Mouse (Mus musculus) gastrocnemius, adult 2 months (tissue): ENCODE data around the gene Ank3. TPM values are rescaled to one million over a fixed set of nuclear protein-coding genes. Genes with fewer than 3 reads are reported as not detected.

Experiments used
- DNase-seq: peaks from one replicate; pipeline ENCODE4 v3.0.0; 2022
- H3K27ac ChIP-seq: fragments of 200-600 bp; 2 replicates; pipeline ENCODE4 v1.8.1; 2022; ENCODE audit warnings: mild to moderate bottlenecking
- H3K4me3 ChIP-seq: fragments of 200-600 bp; 2 replicates; pipeline ENCODE4 v1.8.1; 2022; ENCODE audit warnings: mild to moderate bottlenecking, moderate library complexity
- CTCF ChIP-seq: fragments of 200-600 bp; IDR thresholded peaks from 2 replicates; pipeline ENCODE4 v1.8.1; 2022; ENCODE audit warnings: antibody characterized with exemption, mild to moderate bottlenecking, moderate library complexity
- intact Hi-C: fragments of 180-260 bp; cut with DNase I; formaldehyde crosslinking; loops from one replicate; pipeline ENCODE4 v1.15.1; 2025
- total RNA-seq, 2 experiments: library from RNA; stranded (reverse); gene quantifications; 2 replicates each; pipeline ENCODE4 v1.2.3; 2021

Ank3 gene
- total RNA-seq, 2 experiments from 2014 or later, result 97.9 to 110 TPM

DNA sequence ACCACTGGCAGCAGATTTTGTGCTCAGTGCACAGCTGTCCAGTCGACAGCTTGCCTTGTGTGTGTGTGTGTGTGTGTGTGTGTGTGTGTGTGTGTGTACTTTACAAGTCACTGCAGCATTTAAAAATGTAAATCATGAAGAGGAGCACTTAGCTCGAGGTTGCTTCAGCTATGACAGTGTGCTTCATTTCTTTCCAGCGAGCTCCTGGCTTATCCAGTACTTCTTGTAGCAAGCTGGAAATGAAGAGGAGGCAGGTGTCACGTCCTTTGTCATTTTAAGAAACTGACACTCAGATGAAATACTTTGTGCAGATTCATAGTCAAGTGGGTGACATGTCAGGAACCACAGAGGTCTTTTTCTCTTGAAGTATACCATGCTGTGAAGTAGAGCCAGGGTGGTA is 66.3 kb downstream of the Ank3 start:
- no peak overlapping the region for H3K27ac ChIP-seq
- intact Hi-C loops, result no loop called here
- TF ChIP-seq CTCF, result no peak
- no peak for DNase-seq
- no peak overlapping the region for H3K4me3 ChIP-seq

DNA sequence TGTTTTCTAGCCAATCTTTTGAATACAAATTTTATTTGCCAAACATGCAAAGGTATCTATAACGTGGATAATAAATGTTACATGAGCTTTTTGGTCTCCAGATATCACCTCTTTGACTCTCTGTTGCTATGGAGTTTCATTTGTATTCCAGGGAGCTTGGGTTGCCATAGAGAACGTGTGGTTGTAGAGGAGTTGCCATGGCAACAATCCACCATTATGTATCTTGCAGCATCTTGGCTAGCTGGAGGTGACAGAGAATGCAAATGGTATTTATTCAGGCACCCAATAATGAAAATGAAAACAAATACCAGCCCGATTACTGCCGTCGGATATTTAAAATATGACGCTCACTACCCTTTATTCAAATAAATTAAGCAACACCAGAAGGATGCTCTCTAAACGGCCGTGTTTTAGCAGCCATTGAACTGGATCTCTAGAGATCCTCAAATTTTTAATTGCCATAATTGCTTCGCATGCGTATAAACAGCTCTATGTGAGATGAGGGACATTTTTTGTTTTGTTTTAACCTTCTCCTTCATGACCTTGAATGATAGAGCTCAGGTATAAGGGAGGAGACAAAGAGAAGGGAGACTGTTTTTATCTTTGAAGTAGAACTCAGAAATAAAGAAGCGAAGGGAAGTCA is 67.1 kb downstream of the Ank3 start:
- intact Hi-C loops, result no loop called here
- Histone ChIP-seq H3K27ac (no peak overlapping the region), H3K4me3 (no peak overlapping the region)
- no peak for TF ChIP-seq CTCF
- no peak for DNase-seq

DNA sequence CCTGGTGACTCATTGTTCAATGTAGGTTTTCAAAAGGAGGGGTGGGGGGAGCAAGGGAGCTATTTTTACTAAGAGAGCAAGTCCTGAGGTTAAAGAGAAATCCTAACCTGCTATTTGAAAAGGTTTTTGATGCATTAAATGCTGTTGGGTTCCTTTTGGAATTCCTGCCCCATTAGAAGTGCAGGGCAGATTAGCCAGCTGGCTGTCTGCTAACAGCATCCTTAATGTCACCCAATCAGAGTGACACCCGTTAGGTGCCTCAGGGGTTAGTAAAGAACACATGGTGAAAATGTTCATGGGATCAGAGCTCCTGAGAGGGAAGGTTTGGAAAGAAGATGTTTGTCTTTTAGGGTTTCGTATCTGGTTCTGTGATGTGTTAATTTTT is 67.6 kb downstream of the Ank3 start:
- no peak overlapping the region for H3K27ac ChIP-seq
- no peak for TF ChIP-seq CTCF
- H3K4me3 ChIP-seq, result no peak overlapping the region
- no peak for DNase-seq
- intact Hi-C loops, result no loop called here

DNA sequence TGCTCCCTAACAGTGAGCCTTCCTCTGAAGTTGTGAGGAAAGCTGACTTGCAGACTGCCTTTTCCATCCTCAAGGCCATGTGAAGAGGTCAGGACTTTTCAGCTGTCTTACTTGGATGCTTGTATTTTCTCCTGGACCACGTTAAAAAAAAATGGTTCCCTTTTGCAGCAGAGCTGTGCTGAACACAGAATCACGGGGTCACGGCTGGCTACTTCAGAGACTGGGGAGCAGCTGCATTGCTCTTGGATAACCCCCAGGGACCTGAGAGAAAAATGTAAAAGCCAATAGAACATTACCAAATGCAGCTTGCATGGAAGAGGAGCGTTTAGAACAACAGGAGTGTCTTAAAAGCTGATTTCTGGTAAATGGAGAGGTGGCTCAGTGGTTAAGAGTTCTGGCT is 68.0 kb downstream of the Ank3 start:
- Histone ChIP-seq H3K27ac (no peak overlapping the region), H3K4me3 (no peak overlapping the region)
- no peak for TF ChIP-seq CTCF
- intact Hi-C loops, result no loop called here
- peak; percentile 25 for DNase-seq

DNA sequence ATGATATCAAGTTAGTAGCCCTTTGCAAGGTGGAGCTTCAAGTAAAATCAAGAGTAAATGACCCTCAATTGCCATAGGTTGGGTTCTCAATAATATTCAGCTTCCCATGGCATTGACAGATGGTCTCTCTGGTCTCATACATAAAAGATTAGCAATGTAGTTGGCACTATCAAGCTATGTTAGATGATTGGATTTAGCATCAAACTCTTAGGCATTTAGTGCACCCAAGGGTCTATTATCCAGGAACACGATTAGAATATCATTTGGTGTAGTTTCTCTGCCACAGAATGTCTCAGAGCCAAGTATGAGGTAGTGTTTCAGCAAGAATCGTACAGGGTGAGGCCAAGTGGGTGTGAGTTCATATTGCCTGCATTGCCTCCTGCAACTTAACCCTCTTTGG is 68.6 kb downstream of the Ank3 start:
- Histone ChIP-seq H3K4me3 (no peak overlapping the region), H3K27ac (no peak overlapping the region)
- intact Hi-C loops, result no loop called here
- no peak for TF ChIP-seq CTCF
- no peak for DNase-seq

DNA sequence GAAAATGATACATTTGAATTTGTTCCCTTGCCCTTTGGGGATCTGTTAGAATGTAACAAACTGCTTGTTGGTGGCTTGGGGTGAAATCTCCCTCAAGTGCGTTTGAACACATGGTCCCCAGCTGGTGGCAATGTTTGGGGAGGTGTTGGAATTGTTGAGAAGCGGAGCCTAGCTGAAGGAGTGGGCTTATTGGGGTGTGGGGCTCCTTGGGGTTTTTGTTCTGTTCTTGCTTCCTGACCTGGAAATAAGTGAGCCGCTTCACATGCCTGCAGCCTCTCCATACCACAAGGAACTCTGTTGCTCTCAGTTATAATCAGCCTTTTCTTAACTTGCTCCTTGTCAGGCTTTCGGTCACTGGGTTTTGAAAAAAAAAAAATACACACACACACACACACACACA is 73.3 kb downstream of the Ank3 start:
- Histone ChIP-seq H3K27ac (no peak overlapping the region), H3K4me3 (no peak overlapping the region)
- no peak for DNase-seq
- intact Hi-C loops, result no loop called here
- no peak for TF ChIP-seq CTCF

DNA sequence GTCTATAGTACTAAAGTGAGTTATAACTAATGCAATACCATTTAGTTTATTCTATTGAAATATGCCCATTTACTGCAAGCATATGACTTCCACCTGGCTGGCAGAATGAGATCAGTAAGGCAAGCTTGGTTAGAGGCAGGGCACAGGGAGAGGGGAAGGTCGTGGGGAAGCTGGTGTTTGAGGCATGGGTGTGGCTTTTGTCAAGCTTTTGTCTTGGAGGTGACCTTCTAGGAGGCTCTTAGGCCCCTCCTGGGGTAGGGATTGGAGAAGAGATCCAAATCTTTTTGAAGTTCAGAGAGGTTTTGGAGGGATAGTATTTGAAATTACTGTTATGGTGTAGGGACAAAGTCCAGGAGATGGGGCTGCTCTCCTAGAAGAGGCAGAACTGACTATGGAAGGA is 78.3 kb downstream of the Ank3 start:
- no peak for DNase-seq
- intact Hi-C loops, result no loop called here
- H3K27ac ChIP-seq, result no peak overlapping the region
- H3K4me3 ChIP-seq, result no peak overlapping the region
- TF ChIP-seq CTCF, result no peak

DNA sequence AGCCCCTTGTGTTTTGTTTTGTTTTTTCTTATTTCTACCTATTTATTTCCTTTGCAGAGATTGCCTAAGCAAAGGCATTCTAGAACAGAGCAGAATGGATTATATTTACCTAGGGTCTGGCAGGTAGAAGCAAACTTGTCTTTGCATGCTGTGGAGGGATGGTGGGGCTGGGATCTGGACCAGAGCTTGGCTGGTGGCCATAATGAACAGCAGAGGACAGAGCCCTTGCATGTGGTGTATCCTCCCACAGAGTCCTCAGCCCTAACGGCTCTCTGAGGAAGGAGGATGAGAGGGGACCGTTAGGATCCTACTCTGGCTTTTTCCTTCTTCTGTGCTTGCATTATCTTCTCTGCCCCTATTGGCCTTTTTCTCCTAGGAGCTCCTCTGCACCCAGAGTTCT is 79.1 kb downstream of the Ank3 start:
- intact Hi-C loops, result no loop called here
- TF ChIP-seq CTCF, result no peak
- Histone ChIP-seq H3K27ac (no peak overlapping the region), H3K4me3 (no peak overlapping the region)
- DNase-seq, result no peak

DNA sequence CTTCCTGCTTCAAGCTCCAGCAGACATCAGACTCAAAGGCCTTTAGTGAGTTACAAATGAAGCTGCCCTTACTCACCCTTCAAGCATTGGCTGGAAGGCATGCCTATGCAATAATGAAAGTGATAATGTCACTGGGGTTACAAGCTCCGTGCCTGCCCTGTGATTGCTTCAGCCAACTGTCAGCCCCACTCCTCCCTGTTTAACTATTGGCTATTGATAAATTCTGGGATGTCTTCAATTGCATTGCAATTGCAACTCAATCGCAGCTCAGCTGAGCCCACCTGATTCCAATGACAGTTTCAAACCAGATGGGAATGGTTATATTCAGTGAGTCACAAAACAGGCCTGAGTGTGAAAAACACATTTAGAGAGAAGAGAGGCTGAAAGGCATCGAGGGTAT is 80.3 kb downstream of the Ank3 start:
- intact Hi-C loops, result no loop called here
- Histone ChIP-seq H3K27ac (no peak overlapping the region), H3K4me3 (no peak overlapping the region)
- no peak for TF ChIP-seq CTCF
- DNase-seq, result no peak

DNA sequence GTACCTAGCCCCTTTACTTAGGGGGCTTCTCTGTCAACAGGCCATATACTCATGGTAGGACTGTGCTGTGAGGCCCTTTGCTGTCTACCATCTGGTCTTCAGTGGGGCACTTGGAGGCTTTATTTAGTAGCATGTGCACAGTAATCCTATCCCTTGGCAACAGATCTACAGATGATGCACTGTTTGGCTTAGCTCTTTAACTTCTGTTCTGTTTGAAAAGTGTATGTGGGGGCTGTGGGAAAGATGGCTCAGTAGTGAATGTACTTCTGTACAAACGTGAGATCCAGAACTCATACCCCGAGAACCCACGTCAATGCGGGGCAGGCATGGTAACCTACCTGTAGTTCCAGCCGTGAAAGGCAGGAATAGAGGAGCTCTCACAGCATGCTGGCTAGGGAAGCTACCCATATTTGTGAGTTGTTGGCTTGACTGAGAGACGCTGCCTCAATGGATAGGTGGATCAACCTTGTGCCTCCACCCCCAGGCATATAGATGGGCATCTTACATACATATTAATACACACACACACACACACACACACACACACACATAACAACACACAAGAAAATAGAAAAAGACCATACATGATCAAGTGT is 86.7 kb downstream of the Ank3 start:
- H3K27ac ChIP-seq, result no peak overlapping the region
- intact Hi-C loops, result no loop called here
- TF ChIP-seq CTCF, result no peak
- H3K4me3 ChIP-seq, result no peak overlapping the region
- DNase-seq, result no peak

DNA sequence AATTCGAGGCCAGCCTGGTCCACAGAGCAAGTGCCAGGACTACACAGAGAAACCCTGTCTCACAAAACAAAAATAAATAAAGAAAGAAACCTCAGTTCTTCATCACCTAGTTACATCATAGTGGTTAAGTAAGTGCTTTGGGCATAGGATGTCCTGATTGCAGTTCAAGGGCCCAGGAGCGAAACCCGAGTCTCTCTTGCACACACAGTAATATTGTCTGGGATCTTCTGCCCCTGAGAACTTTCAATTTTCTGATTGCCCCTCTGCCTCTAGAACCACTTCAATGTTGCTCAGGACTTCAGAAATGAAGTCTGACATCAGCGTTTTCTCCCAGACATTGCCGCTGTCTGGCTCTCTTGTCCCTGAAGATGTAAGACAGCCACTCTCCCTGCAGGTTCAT is 91.6 kb downstream of the Ank3 start:
- DNase-seq, result no peak
- Histone ChIP-seq H3K27ac (no peak overlapping the region), H3K4me3 (no peak overlapping the region)
- intact Hi-C loops, result no loop called here
- no peak for TF ChIP-seq CTCF

DNA sequence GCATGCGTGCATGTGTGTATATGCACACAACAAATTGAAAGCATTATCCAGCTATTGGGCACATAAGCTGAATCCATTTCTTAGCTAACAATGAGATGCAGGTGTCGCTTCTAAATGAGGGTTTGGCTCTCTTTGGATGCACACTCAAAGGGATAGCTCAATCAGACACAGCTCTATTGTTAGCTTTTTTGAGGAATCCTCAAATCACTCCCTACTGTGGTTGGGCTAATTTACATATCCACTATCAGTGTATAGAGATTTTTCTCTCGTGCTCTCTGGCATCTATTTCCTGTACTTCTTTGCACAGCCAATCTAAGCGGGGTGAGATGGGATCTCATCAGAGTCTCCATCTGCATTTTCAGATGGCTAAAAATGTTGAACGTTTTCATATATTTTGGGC is 93.4 kb downstream of the Ank3 start:
- TF ChIP-seq CTCF, result no peak
- DNase-seq, result no peak
- Histone ChIP-seq H3K4me3 (no peak overlapping the region), H3K27ac (no peak overlapping the region)
- intact Hi-C loops, result no loop called here

DNA sequence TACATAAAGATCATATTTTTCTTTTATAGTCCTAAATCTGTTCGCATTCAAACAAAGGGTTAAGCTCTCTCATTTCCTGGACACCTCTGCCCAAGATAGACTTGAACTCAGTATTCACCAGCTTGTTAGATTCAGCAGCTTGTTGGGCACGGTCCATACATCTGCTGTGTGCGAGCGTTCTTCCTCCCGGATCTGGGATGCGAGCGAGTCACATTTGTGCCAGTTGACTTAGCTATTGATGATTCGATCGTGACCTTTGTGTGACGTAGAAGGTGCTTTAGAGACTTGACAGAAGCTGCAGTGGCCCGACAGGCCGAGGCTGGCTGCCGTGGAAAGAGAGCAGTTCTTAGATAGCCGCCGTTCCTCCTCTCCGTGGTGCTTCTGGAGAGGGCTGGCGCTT is 98.8 kb downstream of the Ank3 start:
- intact Hi-C loops, result no loop called here
- DNase-seq, result no peak
- TF ChIP-seq CTCF, result no peak
- no peak overlapping the region for H3K4me3 ChIP-seq
- no peak overlapping the region for H3K27ac ChIP-seq

DNA sequence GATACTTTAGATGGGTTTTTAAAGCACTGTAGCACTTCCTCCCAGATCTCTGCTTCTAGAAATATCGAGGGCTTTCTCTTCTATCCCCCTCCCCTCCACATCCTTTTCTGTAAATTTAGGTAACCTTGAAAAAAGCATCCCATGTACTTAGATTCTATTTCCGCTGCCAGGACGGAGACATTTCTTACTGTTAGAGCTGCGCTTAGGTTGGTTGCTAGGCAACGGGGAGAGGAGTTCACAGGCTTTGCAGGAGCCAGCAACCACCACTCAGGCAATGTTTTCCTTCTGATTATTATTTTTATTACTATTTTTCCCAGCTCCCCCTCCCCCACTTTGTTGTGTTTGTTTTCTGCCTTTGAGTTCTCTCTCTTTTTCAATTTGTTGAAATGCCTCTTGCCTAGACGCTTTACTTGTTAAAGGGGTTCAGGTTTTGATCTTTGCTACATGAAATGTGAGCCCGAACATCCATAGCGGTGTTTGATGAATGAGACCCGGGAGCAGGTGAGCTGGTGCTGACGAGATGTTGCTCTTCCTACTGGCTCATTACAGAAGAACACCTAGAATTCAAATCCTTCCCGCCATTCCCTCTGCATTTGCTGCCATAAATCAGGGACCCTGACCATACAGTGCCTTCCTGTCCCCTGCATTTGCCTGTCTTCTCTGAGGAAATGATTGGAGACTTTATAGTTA is 101.7 kb downstream of the Ank3 start:
- no peak for DNase-seq
- Histone ChIP-seq H3K27ac (no peak overlapping the region), H3K4me3 (no peak overlapping the region)
- intact Hi-C loops, result no loop called here
- TF ChIP-seq CTCF, result no peak
